Mouse (Mus musculus) lung, postnatal 0 days (tissue): ENCODE measurements at regions not wholly inside any gene's neighbourhood (a gene's known extent, or its start where the extent isn't known, plus 50 kb on each side); places are given as distances from the start of the nearest gene placed in this dataset.

ENCODE experiments used
- ATAC-seq: fragments of 200-750 bp; cut with Nextera tagmentation; 2 replicates; pipeline ENCODE4 v1.8.0; 2017; ENCODE audit warnings: moderate library complexity
- DNase-seq: peaks from one replicate; pipeline ENCODE4 v3.0.0-alpha.2; 2016; ENCODE audit warnings: low spot score
- H3K27ac ChIP-seq: fragments of 300-500 bp; sonication (generic); 2 replicates; pipeline ENCODE4 v1.5.1; 2014; ENCODE audit warnings: antibody characterized with exemption, mild to moderate bottlenecking, low read length, mixed read lengths
- H3K27me3 ChIP-seq: fragments of 300-500 bp; sonication (generic); replicated peaks from 2 replicates; pipeline ENCODE4 v1.6.1; 2014; ENCODE audit warnings: low read length, mixed read lengths; ENCODE audit not compliant: insufficient read depth
- H3K36me3 ChIP-seq: fragments of 300-500 bp; sonication (generic); 2 replicates; pipeline ENCODE4 v1.6.1; 2014; ENCODE audit warnings: low read length, mixed read lengths; ENCODE audit not compliant: insufficient read depth
- H3K4me1 ChIP-seq: fragments of 300-500 bp; sonication (generic); 2 replicates; pipeline ENCODE4 v1.6.1; 2014; ENCODE audit warnings: antibody characterized with exemption, low read depth, low read length, mixed read lengths; ENCODE audit not compliant: insufficient read depth
- H3K4me2 ChIP-seq: fragments of 300-500 bp; sonication (generic); replicated peaks from 2 replicates; pipeline ENCODE4 v1.6.1; 2014; ENCODE audit warnings: low read depth, mild to moderate bottlenecking, low read length, moderate library complexity, mixed read lengths
- H3K4me3 ChIP-seq: fragments of 300-500 bp; sonication (generic); 2 replicates; pipeline ENCODE4 v1.5.1; 2014; ENCODE audit warnings: low read depth, low read length
- H3K9ac ChIP-seq: fragments of 300-500 bp; sonication (generic); replicated peaks from 2 replicates; pipeline ENCODE4 v1.6.1; 2014; ENCODE audit warnings: low read depth, mild to moderate bottlenecking
- H3K9me3 ChIP-seq: fragments of 300-500 bp; sonication (generic); 2 replicates; pipeline ENCODE4 v1.6.1; 2016; ENCODE audit warnings: low read length, mixed read lengths
- CTCF ChIP-seq: IDR thresholded peaks from 2 replicates; pipeline ENCODE4 v1.5.1; 2016; ENCODE audit warnings: antibody characterized with exemption, mild to moderate bottlenecking
- EP300 ChIP-seq: IDR thresholded peaks from 2 replicates; pipeline ENCODE4 v1.6.1; 2016; ENCODE audit warnings: antibody characterized with exemption, mild to moderate bottlenecking, control low read depth
- WGBS: fragments of 180-500 bp; shearing (Covaris S2); extraction: QIAGEN DNeasy Blood & Tissue Kit; methylation state at CpG from one replicate; pipeline ENCODE4 v1.1.7; 2014; 5-methylcytosine and 5-hydroxymethylcytosine counted together

- ATAC-seq: no peak
- H3K4me1 ChIP-seq: no peaks in the 10 kb centered on the region
Measured at GRCm38 (mm10) chr6:143287322-143287721, 120.3 kb downstream of the Etnk1 start.

GRCm38 (mm10) chr6:143288491-143289130, 121.6 kb downstream of the Etnk1 start:
- H3K9me3 ChIP-seq: no peaks in the 10 kb centered on the region
- ATAC-seq (no peak), DNase-seq (peak; percentile 5)
- no peaks in the 10 kb centered on the region for H3K27me3 ChIP-seq
- peaks cover 2% of the 10 kb centered on the region; the same call in 1 of the 2 replicates for H3K4me1 ChIP-seq
- no peaks in the 10 kb centered on the region for H3K36me3 ChIP-seq
- H3K27ac ChIP-seq: no peak overlapping the region
- no peak for TF ChIP-seq CTCF
- no peak for TF ChIP-seq EP300
- H3K9ac ChIP-seq: no peak overlapping the region
- H3K4me3 ChIP-seq: no peak overlapping the region
- WGBS: 77% methylated on average over 19 of the region's 19 CpGs
- no peak overlapping the region for H3K4me2 ChIP-seq

More at GRCm38 (mm10) chr6:143287322-143287721, 120.3 kb downstream of the Etnk1 start:
- TF ChIP-seq CTCF (no peak), EP300 (no peak)
- H3K9ac ChIP-seq: no peak overlapping the region
- H3K27me3 ChIP-seq: no peaks in the 10 kb centered on the region
- WGBS: 93% methylated on average over 15 of the region's 15 CpGs
- H3K9me3 ChIP-seq: no peaks in the 10 kb centered on the region
- no peak for DNase-seq
- H3K4me2 ChIP-seq: no peak overlapping the region
- no peak overlapping the region for H3K4me3 ChIP-seq
- no peak overlapping the region for H3K27ac ChIP-seq
- no peaks in the 10 kb centered on the region for H3K36me3 ChIP-seq

GRCm38 (mm10) chr6:143293648-143294047, 126.6 kb downstream of the Etnk1 start:
- WGBS: 6% methylated on average over 3 of the region's 3 CpGs
- no peak overlapping the region for H3K9ac ChIP-seq
- no peaks in the 10 kb centered on the region for H3K9me3 ChIP-seq
- H3K4me2 ChIP-seq: no peak overlapping the region
- H3K27ac ChIP-seq: no peak overlapping the region
- TF ChIP-seq CTCF (peak; percentile 33), EP300 (no peak)
- no peaks in the 10 kb centered on the region for H3K36me3 ChIP-seq
- no peaks in the 10 kb centered on the region for H3K27me3 ChIP-seq
- ATAC-seq: no peak
- DNase-seq: peak; percentile 57
- H3K4me1 ChIP-seq: peaks cover 4% of the 10 kb centered on the region; the same call in 1 of the 2 replicates
- no peak overlapping the region for H3K4me3 ChIP-seq

- no peaks in the 10 kb centered on the region for H3K9me3 ChIP-seq
- no peak overlapping the region for H3K9ac ChIP-seq
Measured at GRCm38 (mm10) chr6:143298391-143298790, 131.4 kb downstream of the Etnk1 start.

GRCm38 (mm10) chr6:143301414-143301813, 134.4 kb downstream of the Etnk1 start:
- Histone ChIP-seq H3K36me3 (no peaks in the 10 kb centered on the region), H3K27ac (no peak overlapping the region), H3K9ac (no peak overlapping the region), H3K4me1 (no peaks in the 10 kb centered on the region), H3K27me3 (no peaks in the 10 kb centered on the region), H3K4me3 (no peak overlapping the region), H3K9me3 (no peaks in the 10 kb centered on the region), H3K4me2 (no peak overlapping the region)
- ATAC-seq (no peak), DNase-seq (no peak)
- TF ChIP-seq EP300: no peak
- WGBS: 91% methylated on average over 10 of the region's 10 CpGs

More at GRCm38 (mm10) chr6:143298391-143298790, 131.4 kb downstream of the Etnk1 start:
- WGBS: 83% methylated on average over 5 of the region's 5 CpGs
- no peak for ATAC-seq
- peaks cover 4% of the 10 kb centered on the region; the same call in 1 of the 2 replicates for H3K4me1 ChIP-seq
- H3K4me3 ChIP-seq: no peak overlapping the region
- H3K36me3 ChIP-seq: no peaks in the 10 kb centered on the region
- no peak overlapping the region for H3K27ac ChIP-seq
- TF ChIP-seq CTCF (no peak), EP300 (no peak)
- no peaks in the 10 kb centered on the region for H3K27me3 ChIP-seq
- DNase-seq: no peak
- no peak overlapping the region for H3K4me2 ChIP-seq

- no peaks in the 10 kb centered on the region for H3K36me3 ChIP-seq
- H3K4me2 ChIP-seq: no peak overlapping the region
- 24% methylated on average over 6 of the region's 6 CpGs for WGBS
- H3K9ac ChIP-seq: no peak overlapping the region
- no peaks in the 10 kb centered on the region for H3K27me3 ChIP-seq
- H3K9me3 ChIP-seq: no peaks in the 10 kb centered on the region
- H3K4me3 ChIP-seq: no peak overlapping the region
- DNase-seq (peak; percentile 80), ATAC-seq (peak; percentile 92)
- peak overlapping the region; percentile 62 for H3K27ac ChIP-seq
- no peaks in the 10 kb centered on the region for H3K4me1 ChIP-seq
- TF ChIP-seq EP300 (peak; percentile 90), CTCF (no peak)
Measured at GRCm38 (mm10) chr6:143307327-143307726, 140.3 kb downstream of the Etnk1 start.
